Mouse (Mus musculus): ENCODE data around the gene Olfr790. TPM values are rescaled to one million over a fixed set of nuclear protein-coding genes. Genes with fewer than 3 reads are reported as not detected.

Gene Olfr790
- total RNA-seq (2023) = not detected

GRCm38 (mm10) chr10:129498192-129498591 lies at the start of gene Olfr790:
Gene Olfr790, plus strand, starts transcription at chr10:129498492.

GRCm38 (mm10) chr10:129461562-129461961 lies 36.7 kb upstream of the Olfr790 start, which contains the start of gene Olfr787:
Gene Olfr787, plus strand, starts transcription at chr10:129461862.

GRCm38 (mm10) chr10:129470698-129471097 lies 27.6 kb upstream of the Olfr790 start, which contains the start of gene Olfr788:
Gene Olfr788, plus strand, starts transcription at chr10:129470998.

GRCm38 (mm10) chr10:129484452-129484851 lies 13.8 kb upstream of the Olfr790 start, which contains the start of gene Olfr789:
Gene Olfr789, plus strand, starts transcription at chr10:129484752.

GRCm38 (mm10) chr10:129521492-129521891 lies 23.2 kb downstream of the Olfr790 start, which contains the start of gene Olfr791:
Gene Olfr791, plus strand, starts transcription at chr10:129521792.

GRCm38 (mm10) chr10:129538862-129539261 lies 40.6 kb downstream of the Olfr790 start, which contains the start of gene Olfr792:
Gene Olfr792, plus strand, starts transcription at chr10:129539162.

Other genes with a start within 250 kb of the Olfr790 start
- gene Olfr776, start 239.4 kb upstream of the Olfr790 start, total RNA-seq (2023) = not detected
- not detected for gene Olfr777, start 227.0 kb upstream of the Olfr790 start, total RNA-seq (2023)
- gene Olfr780, start 180.4 kb upstream of the Olfr790 start, total RNA-seq (2023) = not detected
- gene Olfr781, start 169.6 kb upstream of the Olfr790 start, total RNA-seq (2023) = not detected
- not detected for gene Olfr782, start 149.6 kb upstream of the Olfr790 start, total RNA-seq (2023)
- not detected for gene Olfr784, start 114.4 kb upstream of the Olfr790 start, total RNA-seq (2023)
- not detected for gene Olfr785, start 93.1 kb upstream of the Olfr790 start, total RNA-seq (2023)
- not detected for gene Olfr786, start 71.2 kb upstream of the Olfr790 start, total RNA-seq (2023)
- not detected for gene Olfr787, start 36.6 kb upstream of the Olfr790 start, total RNA-seq (2023)
- gene Olfr788, start 27.5 kb upstream of the Olfr790 start, total RNA-seq (2023) = not detected
- not detected for gene Olfr789, start 13.7 kb upstream of the Olfr790 start, total RNA-seq (2023)
- not detected for gene Olfr791, start 23.3 kb downstream of the Olfr790 start, total RNA-seq (2023)
- gene Olfr792, start 40.7 kb downstream of the Olfr790 start, total RNA-seq (2023) = not detected
- gene Olfr794, start 69.2 kb downstream of the Olfr790 start, total RNA-seq (2023) = not detected
- gene Olfr796, start 114.1 kb downstream of the Olfr790 start, total RNA-seq (2023) = not detected
- not detected for gene Olfr798, start 129.4 kb downstream of the Olfr790 start, total RNA-seq (2023)
- gene Olfr799, start 139.0 kb downstream of the Olfr790 start, total RNA-seq (2023) = not detected
- gene Olfr800, start 159.2 kb downstream of the Olfr790 start, total RNA-seq (2023) = not detected
- not detected for gene Olfr801, start 175.4 kb downstream of the Olfr790 start, total RNA-seq (2023)
- gene Olfr802, start 189.7 kb downstream of the Olfr790 start, total RNA-seq (2023) = not detected
- gene Olfr803, start 195.8 kb downstream of the Olfr790 start, total RNA-seq (2023) = not detected
- gene Olfr804, start 204.7 kb downstream of the Olfr790 start, total RNA-seq (2023) = not detected
- not detected for gene Olfr805, start 230.9 kb downstream of the Olfr790 start, total RNA-seq (2023)
- not detected for gene Olfr806, start 243.4 kb downstream of the Olfr790 start, total RNA-seq (2023)